In the genomic region with DNA sequence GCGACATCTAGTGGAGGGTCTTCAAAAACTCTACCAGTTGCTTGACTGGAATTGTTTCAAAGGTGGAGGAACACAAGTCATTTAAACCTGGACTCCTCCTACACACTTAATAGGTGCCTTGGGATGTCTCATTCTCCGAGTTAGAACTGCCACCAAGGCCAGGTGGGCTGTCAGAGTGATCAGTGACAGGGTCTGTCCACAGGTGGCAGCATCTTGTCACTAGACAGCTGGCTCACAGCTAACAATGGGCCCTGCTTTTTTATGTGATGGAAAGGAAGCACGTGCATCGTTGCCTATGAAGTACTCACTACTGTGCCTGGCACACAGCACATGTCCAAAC, we compare ENCODE assay signal across 9 mouse cellular contexts.
DNase-seq lines count a peak whose midpoint lies in the region; ATAC-seq and TF ChIP-seq lines count a peak whose summit lies in the region.
"Had no signal": no experiment of that assay in that cellular context is flagged by ENCODE, and none has a peak within 500 bp of the region (broad histone marks: within the 10 kb centered on the region; RNA-seq: fewer than 3 reads in every experiment).

No protein-coding gene starts in this region.

- no peaks in the 10 kb centered on the region for H3K79me2 ChIP-seq in CH12.LX (replicated peaks; ENCODE audit: control insufficient read depth, extremely low read depth, insufficient read depth, poor library complexity, severe bottlenecking)

- no peak for TF ChIP-seq POLR2A in CH12.LX (IDR thresholded peaks at IDR 0.05; ENCODE audit: low read depth, low read length)

- in situ Hi-C loops in CH12.LX (cut with MboI; ENCODE audit: low pct_ligation_motif_present, low pct_unique_long_range_greater_than_20kb, low sequenced_read_pairs), result no loop called here

- ATAC-seq in forebrain, embryonic 14.5 days, result peak; percentile 37; the same call in 1 of the 2 replicates
- ATAC-seq in hindbrain, embryonic 13.5 days (ENCODE audit: low FRiP score), result 0 out of 2 replicates have a peak, but pooled peaks have one; percentile 7
- no peak for ATAC-seq in activated CD4-positive, CD25-positive, alpha-beta regulatory T cell, adult 4 months

- no peak overlapping the region for H3K4me3 ChIP-seq in forebrain, embryonic 14.5 days (ENCODE audit: low read depth, low read length)
- no peak overlapping the region for H3K4me3 ChIP-seq in forebrain, embryonic 10.5 days
- H3K4me3 ChIP-seq in CH12.LX (replicated peaks in 1 of 3; ENCODE audit: low read depth in 2 of 3, low read length in 2 of 3, poor library complexity in 1 of 3), result no peak overlapping the region
- no peak overlapping the region for H3K4me3 ChIP-seq in hindbrain, embryonic 13.5 days
- H3K4me3 ChIP-seq: liver, embryonic 13.5 days had no signal

- H3K4me1 ChIP-seq in forebrain, embryonic 14.5 days (ENCODE audit: control insufficient read depth, insufficient read depth, low read length), result no peaks in the 10 kb centered on the region; the same call in 1 of the 2 replicates
- H3K4me1 ChIP-seq in forebrain, embryonic 10.5 days, result peaks cover 29% of the 10 kb centered on the region
- H3K4me1 ChIP-seq in CH12.LX (ENCODE audit: control insufficient read depth in 1 of 2, insufficient read depth in 2 of 2), result no peaks in the 10 kb centered on the region; a peak in 1 of 4 replicates
- H3K4me1 ChIP-seq in hindbrain, embryonic 13.5 days (replicated peaks), result peaks cover 36% of the 10 kb centered on the region
- H3K4me1 ChIP-seq: liver, embryonic 13.5 days had no signal

- intact Hi-C loops in left cerebral cortex, postnatal 4 days (cut with DNase I), result loop anchor here (10.0 kb wide), 2 partner anchors 237 to 357 kb away; partner anchors contain the start of genes Pitx1 and Txndc15

- dilution Hi-C loops in CH12.LX (cut with MboI; ENCODE audit: extremely low pct_ligation_motif_present, extremely low pct_unique_long_range_greater_than_20kb, low sequenced_read_pairs), result no loop called here

- no peak for TF ChIP-seq EP300 in CH12.LX (IDR thresholded peaks at IDR 0.05; ENCODE audit: low read length)

- H3K27me3 ChIP-seq in forebrain, embryonic 14.5 days (replicated peaks; ENCODE audit: control insufficient read depth, insufficient read depth, low read length), result no peaks in the 10 kb centered on the region
- no peaks in the 10 kb centered on the region for H3K27me3 ChIP-seq in forebrain, embryonic 10.5 days (ENCODE audit: poor library complexity, severe bottlenecking)
- H3K27me3 ChIP-seq in CH12.LX (replicated peaks), result no peaks in the 10 kb centered on the region
- H3K27me3 ChIP-seq in hindbrain, embryonic 13.5 days, result 0 out of 2 replicates have a peak, but pooled peaks cover 2% of the 10 kb centered on the region
- H3K27me3 ChIP-seq: liver, embryonic 13.5 days had no signal

- H3K4me2 ChIP-seq in forebrain, embryonic 14.5 days (ENCODE audit: low read length), result no peak overlapping the region
- H3K4me2 ChIP-seq in CH12.LX (ENCODE audit: insufficient read depth, low read depth, poor library complexity, severe bottlenecking), result no peak overlapping the region
- no peak overlapping the region for H3K4me2 ChIP-seq in hindbrain, embryonic 13.5 days
- H3K4me2 ChIP-seq: liver, embryonic 13.5 days had no signal

- TF ChIP-seq CTCF in CH12.LX (conservative IDR thresholded peaks at IDR 0.05 in 1 of 2, IDR thresholded peaks at IDR 0.05 in 1 of 2; ENCODE audit: low read depth in 2 of 2, low read length in 2 of 2), result peak in 1 of 2 experiments; percentile 41; a peak in 2 of 4 replicates

- H3K27ac ChIP-seq in forebrain, embryonic 14.5 days (ENCODE audit: low read depth, low read length), result no peak overlapping the region
- no peak overlapping the region for H3K27ac ChIP-seq in forebrain, embryonic 10.5 days
- H3K27ac ChIP-seq in CH12.LX (ENCODE audit: insufficient read depth, low read depth), result no peak overlapping the region
- H3K27ac ChIP-seq in hindbrain, embryonic 13.5 days, result no peak overlapping the region
- H3K27ac ChIP-seq: liver, embryonic 13.5 days had no signal

- DNase-seq in forebrain, embryonic 14.5 days (ENCODE audit: low spot score), result no peak
- no peak for DNase-seq in forebrain, embryonic 10.5 days (ENCODE audit: extremely low spot score, low spot score)
- DNase-seq in left cerebral cortex, postnatal 4 days, result peak; percentile 30
- DNase-seq in left cerebral cortex, adult 8-10 months (ENCODE audit: low spot score in 2 of 2), result no peak
- DNase-seq in CH12.LX (ENCODE audit: extremely low read depth), result no peak
- no peak for DNase-seq in urinary bladder, adult 18-20 months (ENCODE audit: low spot score in 2 of 2)
- DNase-seq: liver, embryonic 13.5 days had no signal

- peak; percentile 23 for TF ChIP-seq RAD21 in CH12.LX (IDR thresholded peaks at IDR 0.05; ENCODE audit: low read depth, low read length)

- 33% methylated on average over 4 of the region's 4 CpGs for WGBS in forebrain, embryonic 14.5 days
- 53% methylated on average over 4 of the region's 4 CpGs for WGBS in forebrain, embryonic 10.5 days
- WGBS in hindbrain, embryonic 13.5 days, result 40% methylated on average over 4 of the region's 4 CpGs

- no peaks in the 10 kb centered on the region for H3K9me3 ChIP-seq in forebrain, embryonic 14.5 days (replicated peaks; ENCODE audit: control insufficient read depth, low read length)
- H3K9me3 ChIP-seq in forebrain, embryonic 10.5 days, result no peaks in the 10 kb centered on the region
- no peaks in the 10 kb centered on the region for H3K9me3 ChIP-seq in CH12.LX (replicated peaks; ENCODE audit: low read length)
- H3K9me3 ChIP-seq in hindbrain, embryonic 13.5 days, result no peaks in the 10 kb centered on the region
- H3K9me3 ChIP-seq: liver, embryonic 13.5 days had no signal

- H3K36me3 ChIP-seq in forebrain, embryonic 14.5 days (ENCODE audit: control insufficient read depth, insufficient read depth, low read length), result peaks cover 51% of the 10 kb centered on the region
- peaks cover 80% of the 10 kb centered on the region for H3K36me3 ChIP-seq in forebrain, embryonic 10.5 days (replicated peaks)
- peaks cover 43 to 71% of the 10 kb centered on the region in 2 experiments for H3K36me3 ChIP-seq in CH12.LX (replicated peaks in 1 of 2; ENCODE audit: control insufficient read depth in 1 of 2, insufficient read depth in 1 of 2, low read length in 1 of 2)
- H3K36me3 ChIP-seq in hindbrain, embryonic 13.5 days, result peaks cover 52% of the 10 kb centered on the region

- H3K9ac ChIP-seq in forebrain, embryonic 14.5 days (ENCODE audit: low read length), result no peak overlapping the region
- no peak overlapping the region for H3K9ac ChIP-seq in CH12.LX (ENCODE audit: insufficient read depth, low read depth)
- no peak overlapping the region for H3K9ac ChIP-seq in hindbrain, embryonic 13.5 days
- H3K9ac ChIP-seq: liver, embryonic 13.5 days had no signal

TF ChIP-seq in CH12.LX, 34 proteins besides CTCF, POLR2A, EP300 and RAD21:
- TF ChIP-seq MAZ (IDR thresholded peaks at IDR 0.05; ENCODE audit: low read depth, low read length) (no peak), ZMIZ1 (IDR thresholded peaks at IDR 0.05; ENCODE audit: low read depth, low read length) (no peak), PAX5 (IDR thresholded peaks at IDR 0.05; ENCODE audit: low read length) (no peak), RCOR1 (conservative IDR thresholded peaks at IDR 0.05; ENCODE audit: low read depth, low read length) (no peak), HCFC1 (IDR thresholded peaks at IDR 0.05; ENCODE audit: low read depth, low read length) (no peak), NRF1 (IDR thresholded peaks at IDR 0.05; ENCODE audit: low read depth, low read length) (no peak), POLR2AphosphoS2 (IDR thresholded peaks at IDR 0.05; ENCODE audit: low read depth, low read length) (no peak), ELF1 (IDR thresholded peaks at IDR 0.05; ENCODE audit: low read depth, low read length) (no peak), JUN (IDR thresholded peaks at IDR 0.05; ENCODE audit: insufficient read depth, low read depth, low read length) (no peak)
